ENCODE assay signal across 12 mouse cellular contexts in the genomic region with DNA sequence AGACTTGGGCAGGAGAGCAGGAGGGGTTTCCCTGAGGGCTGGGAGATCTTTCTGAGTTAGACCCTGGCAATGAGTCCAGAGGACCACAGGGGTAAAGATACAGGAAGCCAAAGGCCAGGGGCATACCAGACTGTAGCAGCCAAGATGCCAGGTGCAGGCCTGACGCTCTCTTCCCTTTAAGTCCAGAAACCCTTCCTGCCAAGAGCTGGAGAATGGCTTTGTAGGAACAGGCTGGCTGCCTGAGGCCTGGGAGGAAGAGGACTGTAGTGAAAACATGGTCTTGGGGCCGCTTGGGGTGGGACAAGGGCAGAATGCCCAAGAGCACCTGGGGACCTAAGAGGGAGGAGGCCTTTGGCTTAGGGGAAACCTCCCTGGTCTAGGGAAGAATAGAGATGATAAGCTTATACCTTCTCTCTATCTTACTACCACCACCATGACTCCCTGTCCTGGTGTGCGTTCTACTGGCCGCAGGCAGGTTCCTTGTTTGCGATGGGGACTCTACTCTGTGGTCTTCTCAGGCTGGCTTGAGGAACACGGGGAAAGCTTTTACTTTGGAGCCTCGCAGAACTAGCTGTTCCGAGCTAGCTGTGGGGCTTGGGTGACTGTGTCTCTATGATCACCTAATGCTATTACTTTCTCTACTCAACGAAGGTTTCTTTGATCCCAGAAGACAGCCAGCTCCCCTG. TPM values are rescaled to one million over a fixed set of nuclear protein-coding genes. Genes with fewer than 3 reads are reported as not detected.
DNase-seq lines count a peak whose midpoint lies in the region; ATAC-seq and TF ChIP-seq lines count a peak whose summit lies in the region.
"Had no signal": no experiment of that assay in that cellular context is flagged by ENCODE, and none has a peak within 500 bp of the region (broad histone marks: within the 10 kb centered on the region; RNA-seq: fewer than 3 reads in every experiment).

No protein-coding gene starts in this region.

- H3K9ac ChIP-seq in forebrain, embryonic 13.5 days, result no peak overlapping the region
- H3K9ac ChIP-seq in forebrain, embryonic 11.5 days (ENCODE audit: low read length), result no peak overlapping the region
- no peak overlapping the region for H3K9ac ChIP-seq in lung, embryonic 14.5 days
- no peak overlapping the region for H3K9ac ChIP-seq in limb, embryonic 15.5 days
- H3K9ac ChIP-seq: forebrain, postnatal 0 days had no signal

- H3K9me3 ChIP-seq in forebrain, embryonic 13.5 days (replicated peaks), result no peaks in the 10 kb centered on the region
- no peaks in the 10 kb centered on the region for H3K9me3 ChIP-seq in forebrain, embryonic 11.5 days (ENCODE audit: control insufficient read depth, low read length)
- no peaks in the 10 kb centered on the region for H3K9me3 ChIP-seq in lung, embryonic 14.5 days (ENCODE audit: low read depth, low read length)
- H3K9me3 ChIP-seq in limb, embryonic 15.5 days, result no peaks in the 10 kb centered on the region

- no peak for TF ChIP-seq CTCF in lung, embryonic 14.5 days (IDR thresholded peaks at IDR 0.05; ENCODE audit: low read depth)

- no peak for DNase-seq in forebrain, embryonic 11.5 days (ENCODE audit: low spot score)
- DNase-seq in lung, embryonic 14.5 days, result no peak
- DNase-seq in lung, postnatal 4 days, result no peak
- DNase-seq in cerebellum, postnatal 14 days, result peak; percentile 76 to 84
- no peak for DNase-seq in left cerebral cortex, postnatal 14 days (ENCODE audit: low spot score in 2 of 2)
- DNase-seq in right cerebral cortex, postnatal 25 days, result no peak
- DNase-seq: forebrain, postnatal 0 days; heart, postnatal 36 days had no signal

- H3K4me1 ChIP-seq in forebrain, embryonic 13.5 days, result peaks cover 50% of the 10 kb centered on the region
- H3K4me1 ChIP-seq in forebrain, embryonic 11.5 days (replicated peaks; ENCODE audit: control insufficient read depth, insufficient read depth, low read length), result peaks cover 12% of the 10 kb centered on the region; the same call in 1 of the 2 replicates
- 0 out of 2 replicates have a peak, but pooled peaks cover 2% of the 10 kb centered on the region for H3K4me1 ChIP-seq in lung, embryonic 14.5 days (ENCODE audit: insufficient read depth)
- peaks cover 38% of the 10 kb centered on the region for H3K4me1 ChIP-seq in limb, embryonic 15.5 days

- peaks cover 4% of the 10 kb centered on the region for H3K36me3 ChIP-seq in forebrain, embryonic 13.5 days (ENCODE audit: poor library complexity, severe bottlenecking)
- no peaks in the 10 kb centered on the region for H3K36me3 ChIP-seq in forebrain, embryonic 11.5 days (ENCODE audit: control insufficient read depth, insufficient read depth, low read length)
- no peaks in the 10 kb centered on the region for H3K36me3 ChIP-seq in lung, embryonic 14.5 days (ENCODE audit: insufficient read depth)
- no peaks in the 10 kb centered on the region for H3K36me3 ChIP-seq in limb, embryonic 15.5 days

- H3K4me3 ChIP-seq in forebrain, embryonic 13.5 days, result no peak overlapping the region
- H3K4me3 ChIP-seq in forebrain, embryonic 11.5 days (ENCODE audit: low read depth, low read length), result no peak overlapping the region
- no peak overlapping the region for H3K4me3 ChIP-seq in lung, embryonic 14.5 days (ENCODE audit: low read depth, low read length)
- H3K4me3 ChIP-seq in limb, embryonic 15.5 days, result no peak overlapping the region
- H3K4me3 ChIP-seq: megakaryocyte, embryonic 14.5 days had no signal

- H3K27ac ChIP-seq in forebrain, embryonic 13.5 days, result peak overlapping the region; percentile 37; the same call in 1 of the 2 replicates
- no peak overlapping the region for H3K27ac ChIP-seq in forebrain, embryonic 11.5 days (ENCODE audit: low read depth, low read length)
- peak overlapping the region; percentile 15; the same call in 1 of the 2 replicates for H3K27ac ChIP-seq in lung, embryonic 14.5 days (ENCODE audit: low read depth)
- H3K27ac ChIP-seq in limb, embryonic 15.5 days, result peak overlapping the region; percentile 61

- intact Hi-C loops in left cerebral cortex, postnatal 14 days (cut with DNase I), result no loop called here

- 88% methylated on average over 9 of the region's 9 CpGs for WGBS in forebrain, embryonic 13.5 days
- 91% methylated on average over 9 of the region's 9 CpGs for WGBS in forebrain, embryonic 11.5 days
- 84% methylated on average over 9 of the region's 9 CpGs for WGBS in lung, embryonic 14.5 days
- WGBS in limb, embryonic 15.5 days, result 77% methylated on average over 9 of the region's 9 CpGs

- H3K4me2 ChIP-seq in forebrain, embryonic 13.5 days, result no peak overlapping the region
- no peak overlapping the region for H3K4me2 ChIP-seq in forebrain, embryonic 11.5 days (ENCODE audit: low read depth, low read length, severe bottlenecking)
- no peak overlapping the region for H3K4me2 ChIP-seq in lung, embryonic 14.5 days
- no peak overlapping the region for H3K4me2 ChIP-seq in limb, embryonic 15.5 days

- no peak for ATAC-seq in forebrain, embryonic 13.5 days
- ATAC-seq in forebrain, embryonic 11.5 days (replicated peaks; ENCODE audit: low FRiP score), result no peak
- ATAC-seq in lung, embryonic 14.5 days (ENCODE audit: insufficient read depth), result no peak
- no peak for ATAC-seq in limb, embryonic 15.5 days (ENCODE audit: insufficient number of reproducible peaks, low FRiP score, low TSS enrichment, low read depth)

- H3K27me3 ChIP-seq in forebrain, embryonic 13.5 days, result 0 out of 2 replicates have a peak, but pooled peaks cover 5% of the 10 kb centered on the region
- H3K27me3 ChIP-seq in forebrain, embryonic 11.5 days (ENCODE audit: control insufficient read depth, insufficient read depth, low read length), result no peaks in the 10 kb centered on the region
- H3K27me3 ChIP-seq in lung, embryonic 14.5 days (ENCODE audit: insufficient read depth, low read length), result no peaks in the 10 kb centered on the region
- H3K27me3 ChIP-seq in limb, embryonic 15.5 days, result no peaks in the 10 kb centered on the region

RNA-seq across cellular contexts. Expression of a gene that starts 46.4 kb away (rescaled TPM):
- 49.0 and 56.6 TPM in 2 replicates for polyA plus RNA-seq in forebrain, embryonic 13.5 days (2015; fragmentation: Nextera tagmentation; extraction: Ambion mirVana)
- 33.6 and 39.7 TPM in 2 replicates for polyA plus RNA-seq in forebrain, embryonic 11.5 days (2014; fragmentation: Nextera tagmentation; extraction: Ambion mirVana)
- polyA plus RNA-seq in lung, embryonic 14.5 days (2014; fragmentation: Nextera tagmentation; extraction: Ambion mirVana), result 37.0 and 39.0 TPM in 2 replicates
- 59.4 and 62.3 TPM in 2 replicates for polyA plus RNA-seq in limb, embryonic 15.5 days (2015; fragmentation: Nextera tagmentation; extraction: Ambion mirVana)
- total RNA-seq in left cerebral cortex, postnatal 14 days (2021), result 10 to 100 TPM; 22.2 to 27.2 TPM
- total RNA-seq: MEL had no signal

Comparison
In these comparisons a context has a peak if more than half of its experiments do, and no peak if none do; other contexts are left out.
1. DNase-seq: peak in cerebellum, postnatal 14 days (2 of 2); none in forebrain, embryonic 11.5 days (single experiment), lung, embryonic 14.5 days (single experiment), lung, postnatal 4 days (0 of 2), left cerebral cortex, postnatal 14 days (0 of 2) and right cerebral cortex, postnatal 25 days (single experiment).